Mouse (Mus musculus) c-Kit-negative CD71-positive TER-119-positive erythroid progenitor cells, embryonic 14.5 days (primary cell): Measurements from ENCODE around the gene Vat1.
"Not testable (repeated sequence)": the region's sequence is repeated elsewhere in the genome, so short reads cannot be mapped to it uniquely, and the experiment has no call there.

Experiments used
- DNase-seq: peaks from one replicate; pipeline ENCODE4 v3.0.0-alpha.2; 2013; ENCODE audit warnings: low read depth, low spot score

The Vat1 gene

GRCm38 (mm10) chr11:101442127-101442693 lies 23.8 kb downstream of the Vat1 start, which contains the start of gene Rpl27:
TSS of gene Rpl27 (plus strand) at chr11:101442298.
- DNase-seq, result peak; percentile 99

- not testable (repeated sequence) for DNase-seq
Measured at GRCm38 (mm10) chr11:101441450-101442126, 24.4 kb downstream of the Vat1 start.

- DNase-seq, result not testable (repeated sequence)
Measured at GRCm38 (mm10) chr11:101438006-101438405, 28.0 kb downstream of the Vat1 start.

GRCm38 (mm10) chr11:101436916-101437315 lies 29.1 kb downstream of the Vat1 start:
- DNase-seq, result no peak

- no peak for DNase-seq
Measured at GRCm38 (mm10) chr11:101435831-101436230, 30.2 kb downstream of the Vat1 start.

GRCm38 (mm10) chr11:101433396-101433795 lies 32.6 kb downstream of the Vat1 start:
- no peak for DNase-seq

GRCm38 (mm10) chr11:101431327-101431726 lies 34.7 kb downstream of the Vat1 start:
- DNase-seq, result no peak

- no peak for DNase-seq
Measured at GRCm38 (mm10) chr11:101426165-101426564, 39.9 kb downstream of the Vat1 start.

GRCm38 (mm10) chr11:101424925-101425813 lies 40.9 kb downstream of the Vat1 start, which contains the start of the genes Rundc1 and Ptges3l:
TSS of gene Rundc1 (plus strand) at chr11:101425085.
TSS of gene Ptges3l (minus strand) at chr11:101425333.
- peak; percentile 90 for DNase-seq

- DNase-seq, result no peak
Measured at GRCm38 (mm10) chr11:101424105-101424851, 41.8 kb downstream of the Vat1 start, which contains the start of gene Gm27029. TSS of gene Gm27029 (minus strand) at chr11:101424796.

- no peak for DNase-seq
Measured at GRCm38 (mm10) chr11:101420148-101420547, 45.9 kb downstream of the Vat1 start.

GRCm38 (mm10) chr11:101419610-101420009 lies 46.4 kb downstream of the Vat1 start:
- no peak for DNase-seq

- DNase-seq, result no peak
Measured at GRCm38 (mm10) chr11:101418991-101419390, 47.0 kb downstream of the Vat1 start.

- peak; percentile 73 for DNase-seq
Measured at GRCm38 (mm10) chr11:101417101-101417855, 48.8 kb downstream of the Vat1 start, which contains the start of gene Aarsd1. TSS of gene Aarsd1 (minus strand) at chr11:101417615.

GRCm38 (mm10) chr11:101416433-101417100 lies 49.5 kb downstream of the Vat1 start:
- peak; percentile 50 for DNase-seq

- no peak for DNase-seq
Measured at GRCm38 (mm10) chr11:101415306-101415705, 50.7 kb downstream of the Vat1 start.
